Mouse (Mus musculus): ENCODE measurements around the gene Olfr1472.
"Not testable (repeated sequence)": the region's sequence is repeated elsewhere in the genome, so short reads cannot be mapped to it uniquely, and the experiment has no call there.

DNA sequence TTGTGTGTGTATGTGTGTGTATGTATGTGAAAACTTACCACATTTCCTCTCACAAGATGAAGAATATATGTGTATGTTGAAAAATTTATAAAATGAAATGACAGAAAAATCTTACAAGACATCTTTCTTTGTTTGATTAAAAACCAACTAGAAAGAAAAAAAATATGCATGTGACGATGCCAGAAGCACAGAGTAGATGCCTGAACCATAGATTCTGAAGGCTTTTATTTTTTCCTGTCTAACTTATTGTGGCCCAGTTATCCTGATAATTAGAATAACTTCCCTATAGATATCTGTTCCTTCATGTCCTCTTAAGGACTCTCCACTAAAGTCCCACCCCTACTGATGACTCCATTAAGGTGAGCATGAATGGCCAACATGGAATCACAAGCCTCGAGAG is 12.8 kb downstream of the Olfr1472 start, which contains the start of gene Olfr1471:
- TF ChIP-seq CTCF (IDR thresholded peaks at IDR 0.05; ENCODE audit: control insufficient read depth, insufficient read depth, insufficient read length); MAX (IDR thresholded peaks at IDR 0.05); CEBPB (IDR thresholded peaks at IDR 0.05; ENCODE audit: low read depth): not testable (repeated sequence)
